22 mouse cellular contexts compared by ENCODE assay signal in the genomic region with DNA sequence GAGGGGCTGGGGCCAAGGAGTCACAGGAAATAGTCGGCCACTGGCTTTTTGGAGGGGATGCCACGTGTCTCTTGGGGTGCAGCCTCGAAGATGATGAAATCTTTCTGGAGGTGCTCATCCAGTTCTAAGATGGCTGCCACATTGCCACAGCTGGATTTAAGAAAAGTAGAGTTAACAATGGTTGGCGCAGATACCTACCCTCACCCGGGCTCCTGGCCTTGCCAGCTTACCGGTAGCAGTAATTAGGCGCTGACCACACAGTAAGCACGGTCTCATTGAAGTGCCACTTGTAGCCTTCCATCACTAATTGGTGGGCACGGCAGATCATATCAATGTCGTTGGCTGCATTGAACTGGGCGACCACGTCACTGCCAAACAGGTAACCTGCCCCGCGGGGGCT. TPM values are rescaled to one million over a fixed set of nuclear protein-coding genes. Genes with fewer than 3 reads are reported as not detected.
A peak's percentile ranks its signal among the peaks of the same experiment; 100 is the strongest.
DNase-seq lines count a peak whose midpoint lies in the region; ATAC-seq and TF ChIP-seq lines count a peak whose summit lies in the region.
"Had no signal": no experiment of that assay in that cellular context is flagged by ENCODE, and none has a peak within 500 bp of the region (broad histone marks: within the 10 kb centered on the region; RNA-seq: fewer than 3 reads in every experiment).

No protein-coding gene starts in this region.

- WGBS in midbrain, embryonic 11.5 days = 93% methylated on average over 14 of the region's 14 CpGs
- 93% methylated on average over 14 of the region's 14 CpGs for WGBS in midbrain, embryonic 14.5 days

- no peak overlapping the region for H3K27ac ChIP-seq in midbrain, embryonic 11.5 days (ENCODE audit: low read depth, low read length)
- H3K27ac ChIP-seq in midbrain, embryonic 14.5 days (replicated peaks; ENCODE audit: low read depth, low read length) = no peak overlapping the region
- H3K27ac ChIP-seq in CH12.LX (ENCODE audit: insufficient read depth, low read depth) = no peak overlapping the region

- TF ChIP-seq POLR2A in CH12.LX (IDR thresholded peaks at IDR 0.05; ENCODE audit: low read depth, low read length) = no peak; the same call in 1 of the 2 replicates

- no peak for TF ChIP-seq EP300 in CH12.LX (IDR thresholded peaks at IDR 0.05; ENCODE audit: low read length)

- intact Hi-C loops in heart, postnatal 25 days (cut with DNase I) = no loop called here
- intact Hi-C loops in heart, postnatal 10 days (cut with DNase I) = no loop called here

- dilution Hi-C loops in CH12.LX (cut with MboI; ENCODE audit: extremely low pct_ligation_motif_present, extremely low pct_unique_long_range_greater_than_20kb, low sequenced_read_pairs) = no loop called here

- H3K4me1 ChIP-seq in midbrain, embryonic 11.5 days (ENCODE audit: control insufficient read depth, insufficient read depth, low read length) = peaks cover 9% of the 10 kb centered on the region
- H3K4me1 ChIP-seq in midbrain, embryonic 14.5 days (ENCODE audit: control insufficient read depth, insufficient read depth, low read length) = peaks cover 7% of the 10 kb centered on the region
- peaks cover 3 to 51% of the 10 kb centered on the region in 2 experiments; a peak in 3 of 4 replicates for H3K4me1 ChIP-seq in CH12.LX (ENCODE audit: control insufficient read depth in 1 of 2, insufficient read depth in 2 of 2)

- H3K9ac ChIP-seq in midbrain, embryonic 11.5 days (ENCODE audit: low read length) = no peak overlapping the region
- no peak overlapping the region for H3K9ac ChIP-seq in midbrain, embryonic 14.5 days (replicated peaks; ENCODE audit: low read length)
- H3K9ac ChIP-seq in CH12.LX (ENCODE audit: insufficient read depth, low read depth) = no peak overlapping the region

- no peak overlapping the region for H3K4me3 ChIP-seq in midbrain, embryonic 11.5 days (ENCODE audit: low read depth, low read length)
- H3K4me3 ChIP-seq in midbrain, embryonic 14.5 days (replicated peaks; ENCODE audit: low read depth, low read length) = no peak overlapping the region
- H3K4me3 ChIP-seq in CH12.LX (replicated peaks in 1 of 3; ENCODE audit: low read depth in 2 of 3, low read length in 2 of 3, poor library complexity in 1 of 3) = no peak overlapping the region

- no peak for ATAC-seq in midbrain, embryonic 11.5 days (ENCODE audit: low FRiP score)
- ATAC-seq in midbrain, embryonic 14.5 days (ENCODE audit: low FRiP score, low TSS enrichment) = no peak
- ATAC-seq: activated CD4-positive, CD25-positive, alpha-beta regulatory T cell, adult 4 months; CD4-positive, CD25-positive, alpha-beta regulatory T cell, adult 4 months; Patski had no signal

- H3K79me2 ChIP-seq in CH12.LX (replicated peaks; ENCODE audit: control insufficient read depth, extremely low read depth, insufficient read depth, poor library complexity, severe bottlenecking) = peaks cover 23% of the 10 kb centered on the region

- no peak overlapping the region for H3K4me2 ChIP-seq in midbrain, embryonic 11.5 days
- H3K4me2 ChIP-seq in midbrain, embryonic 14.5 days (ENCODE audit: low read length) = no peak overlapping the region
- H3K4me2 ChIP-seq in CH12.LX (ENCODE audit: insufficient read depth, low read depth, poor library complexity, severe bottlenecking) = no peak overlapping the region

- TF ChIP-seq CTCF in CH12.LX (conservative IDR thresholded peaks at IDR 0.05 in 1 of 2, IDR thresholded peaks at IDR 0.05 in 1 of 2; ENCODE audit: low read depth in 2 of 2, low read length in 2 of 2) = no peak

- H3K9me3 ChIP-seq in midbrain, embryonic 11.5 days (ENCODE audit: control insufficient read depth, low read length) = no peaks in the 10 kb centered on the region
- no peaks in the 10 kb centered on the region for H3K9me3 ChIP-seq in midbrain, embryonic 14.5 days (ENCODE audit: control insufficient read depth, low read length)
- peaks cover 5% of the 10 kb centered on the region for H3K9me3 ChIP-seq in CH12.LX (replicated peaks; ENCODE audit: low read length)
- H3K9me3 ChIP-seq: G1E had no signal

- in situ Hi-C loops in CH12.LX (cut with MboI; ENCODE audit: low pct_ligation_motif_present, low pct_unique_long_range_greater_than_20kb, low sequenced_read_pairs) = no loop called here

- H3K36me3 ChIP-seq in midbrain, embryonic 11.5 days (ENCODE audit: control insufficient read depth, insufficient read depth, low read length) = peaks cover 34% of the 10 kb centered on the region
- peaks cover 65% of the 10 kb centered on the region for H3K36me3 ChIP-seq in midbrain, embryonic 14.5 days (ENCODE audit: control insufficient read depth, insufficient read depth, low read length)
- H3K36me3 ChIP-seq in CH12.LX (replicated peaks in 1 of 2; ENCODE audit: control insufficient read depth in 1 of 2, insufficient read depth in 1 of 2, low read length in 1 of 2) = peaks cover 89 to 95% of the 10 kb centered on the region in 2 experiments

- peak; percentile 92 for DNase-seq in heart, adult 11 months
- DNase-seq in heart, postnatal 25 days (ENCODE audit: low spot score) = no peak
- peak; percentile 3 for DNase-seq in heart, postnatal 4 days
- no peak for DNase-seq in heart, postnatal 10 days
- peak; percentile 54 for DNase-seq in midbrain, embryonic 11.5 days (ENCODE audit: low spot score, missing footprints)
- no peak for DNase-seq in midbrain, embryonic 14.5 days
- no peak for DNase-seq in CH12.LX (ENCODE audit: extremely low read depth)
- DNase-seq in left cerebral cortex, adult 8-10 months (ENCODE audit: low spot score in 2 of 2) = no peak
- DNase-seq: adrenal gland, adult 2 months; adrenal gland, adult 8-10 months; adrenal gland, postnatal 10 days; adrenal gland, postnatal 14 days; adrenal gland, postnatal 25 days; adrenal gland, postnatal 36 days; B cell, adult 2 months; cerebellum, adult 11 months; cerebellum, adult 11-12 months; cerebellum, adult 18-20 months had no signal

- no peaks in the 10 kb centered on the region for H3K27me3 ChIP-seq in midbrain, embryonic 11.5 days (ENCODE audit: control insufficient read depth, insufficient read depth, low read length)
- no peaks in the 10 kb centered on the region for H3K27me3 ChIP-seq in midbrain, embryonic 14.5 days (ENCODE audit: control insufficient read depth, insufficient read depth, low read length)
- no peaks in the 10 kb centered on the region for H3K27me3 ChIP-seq in CH12.LX (replicated peaks)
- H3K27me3 ChIP-seq: Patski had no signal

- TF ChIP-seq RAD21 in CH12.LX (IDR thresholded peaks at IDR 0.05; ENCODE audit: low read depth, low read length) = no peak

TF ChIP-seq in CH12.LX, 34 proteins besides CTCF, POLR2A, EP300 and RAD21 (continues in another document):
- peak; percentile 56; the same call in 1 of the 2 replicates for TF ChIP-seq POLR2AphosphoS2 (IDR thresholded peaks at IDR 0.05; ENCODE audit: low read depth, low read length)

RNA-seq across cellular contexts. Expression of gene Tbx6, which starts 4.9 kb away (rescaled TPM):
- under 1 TPM; 0.34 to 0.70 TPM for total RNA-seq in heart, postnatal 25 days (2021)
- under 1 TPM in 1 of 2 experiments, not detected in 1; 0.26 TPM for total RNA-seq in heart, postnatal 4 days (2021)
- under 1 TPM; 0.29 to 0.35 TPM for total RNA-seq in heart, postnatal 10 days (2021)
- 0.20 and 0.43 TPM in 2 replicates for polyA plus RNA-seq in midbrain, embryonic 11.5 days (2014; fragmentation: Nextera tagmentation; extraction: Ambion mirVana)
- 0.22 and 0.24 TPM in 2 replicates for polyA plus RNA-seq in midbrain, embryonic 14.5 days (2014; fragmentation: Nextera tagmentation; extraction: Ambion mirVana)
- total RNA-seq in CH12.LX (2012; rRNA removed) = 15.2 and 15.8 TPM in 2 replicates
- total RNA-seq in CH12.LX (2014; rRNA removed) = 12.3 and 12.8 TPM in 2 replicates
- 29.2 and 31.5 TPM in 2 replicates for polyA plus RNA-seq in CH12.LX (2012; ENCODE audit: insufficient read length, low read depth)
- under 1 TPM; 0.63 to 1.00 (median 0.84) TPM for total RNA-seq in left cerebral cortex, adult 8-10 months (2022)

RNA-seq across cellular contexts. Expression of gene Ppp4c, which starts 6.2 kb away (rescaled TPM):
- total RNA-seq in heart, postnatal 25 days (2021) = 10 to 100 TPM; 32.7 to 33.1 TPM
- 10 to 100 TPM; 67.6 to 76.6 TPM for total RNA-seq in heart, postnatal 4 days (2021)
- total RNA-seq in heart, postnatal 10 days (2021) = 10 to 100 TPM; 53.2 to 58.2 TPM
- polyA plus RNA-seq in midbrain, embryonic 11.5 days (2014; fragmentation: Nextera tagmentation; extraction: Ambion mirVana) = 335 and 336 TPM in 2 replicates
- polyA plus RNA-seq in midbrain, embryonic 14.5 days (2014; fragmentation: Nextera tagmentation; extraction: Ambion mirVana) = 210 and 212 TPM in 2 replicates
- total RNA-seq in CH12.LX (2012; rRNA removed) (201 and 213 TPM in 2 replicates), CH12.LX (2014; rRNA removed) (175 and 195 TPM in 2 replicates)
- 161 and 168 TPM in 2 replicates for polyA plus RNA-seq in CH12.LX (2012; ENCODE audit: insufficient read length, low read depth)
- total RNA-seq in left cerebral cortex, adult 8-10 months (2022) = 10 to 100 TPM; 48.2 to 56.0 (median 51.2) TPM

RNA-seq across cellular contexts. Expression of gene Ypel3, which starts 9.4 kb away (rescaled TPM):
- 10 to 100 TPM; 63.7 to 74.0 TPM for total RNA-seq in heart, postnatal 25 days (2021)
- total RNA-seq in heart, postnatal 4 days (2021) = 10 to 100 TPM; 31.8 to 34.0 TPM
- 10 to 100 TPM; 61.9 to 71.7 TPM for total RNA-seq in heart, postnatal 10 days (2021)
- polyA plus RNA-seq in midbrain, embryonic 11.5 days (2014; fragmentation: Nextera tagmentation; extraction: Ambion mirVana) = 87.8 and 91.5 TPM in 2 replicates
- 218 and 255 TPM in 2 replicates for polyA plus RNA-seq in midbrain, embryonic 14.5 days (2014; fragmentation: Nextera tagmentation; extraction: Ambion mirVana)
- total RNA-seq in CH12.LX (2012; rRNA removed) (13.9 and 38.9 TPM in 2 replicates), CH12.LX (2014; rRNA removed) (26.0 and 33.9 TPM in 2 replicates)
- 40.5 and 44.0 TPM in 2 replicates for polyA plus RNA-seq in CH12.LX (2012; ENCODE audit: insufficient read length, low read depth)
- 100 to 1,000 TPM; 256 to 289 (median 278) TPM for total RNA-seq in left cerebral cortex, adult 8-10 months (2022)

RNA-seq across cellular contexts. Expression of gene Fam57b, which starts 11.3 kb away (rescaled TPM):
- total RNA-seq in heart, postnatal 25 days (2021) = 10 to 100 TPM in 1 of 2 experiments, 1 to 10 TPM in 1; 8.9 to 10.4 TPM
- 1 to 10 TPM; 7.7 to 9.3 TPM for total RNA-seq in heart, postnatal 4 days (2021)
- 10 to 100 TPM; 10.1 to 11.0 TPM for total RNA-seq in heart, postnatal 10 days (2021)
- 10.5 and 11.1 TPM in 2 replicates for polyA plus RNA-seq in midbrain, embryonic 11.5 days (2014; fragmentation: Nextera tagmentation; extraction: Ambion mirVana)
- polyA plus RNA-seq in midbrain, embryonic 14.5 days (2014; fragmentation: Nextera tagmentation; extraction: Ambion mirVana) = 51.6 and 72.4 TPM in 2 replicates
- 0.30 TPM in 1 of 2 replicates, not detected in the other for total RNA-seq in CH12.LX (2012; rRNA removed)
- not detected in 2 replicates for total RNA-seq in CH12.LX (2014; rRNA removed)
- not detected in 2 replicates for polyA plus RNA-seq in CH12.LX (2012; ENCODE audit: insufficient read length, low read depth)
- total RNA-seq in left cerebral cortex, adult 8-10 months (2022) = 10 to 100 TPM; 58.1 to 63.4 (median 59.6) TPM
- polyA plus RNA-seq: activated CD4-positive, CD25-positive, alpha-beta regulatory T cell, adult 4 months; CD4-positive, CD25-positive, alpha-beta regulatory T cell, adult 4 months had no signal

RNA-seq across cellular contexts. Expression of gene Gdpd3, which starts 20.0 kb away (rescaled TPM):
- total RNA-seq in heart, postnatal 25 days (2021) = 1 to 10 TPM; 1.6 to 2.1 TPM
- total RNA-seq in heart, postnatal 4 days (2021) = 1 to 10 TPM; 3.7 to 4.2 TPM
- total RNA-seq in heart, postnatal 10 days (2021) = 1 to 10 TPM; 3.6 to 4.6 TPM
- polyA plus RNA-seq in midbrain, embryonic 11.5 days (2014; fragmentation: Nextera tagmentation; extraction: Ambion mirVana) = 0.57 and 0.86 TPM in 2 replicates
- polyA plus RNA-seq in midbrain, embryonic 14.5 days (2014; fragmentation: Nextera tagmentation; extraction: Ambion mirVana) = 2.0 and 3.4 TPM in 2 replicates
- 1.0 and 1.5 TPM in 2 replicates for total RNA-seq in CH12.LX (2012; rRNA removed)
- 0.63 and 1.3 TPM in 2 replicates for total RNA-seq in CH12.LX (2014; rRNA removed)
- 1.6 and 2.2 TPM in 2 replicates for polyA plus RNA-seq in CH12.LX (2012; ENCODE audit: insufficient read length, low read depth)
- 1 to 10 TPM; 1.4 to 3.3 (median 2.3) TPM for total RNA-seq in left cerebral cortex, adult 8-10 months (2022)

Comparison
In these comparisons a context has a peak if more than half of its experiments do, and no peak if none do; other contexts are left out.
1. DNase-seq: peak in heart, adult 11 months (single experiment), heart, postnatal 4 days (single experiment) and midbrain, embryonic 11.5 days (single experiment); none in heart, postnatal 25 days (single experiment), heart, postnatal 10 days (0 of 2), midbrain, embryonic 14.5 days (single experiment), CH12.LX (single experiment) and left cerebral cortex, adult 8-10 months (0 of 2).
2. RNA of gene Tbx6, which starts 4.9 kb away (total RNA-seq): 12.3 to 15.8 TPM in CH12.LX; 0.63 to 1.00 TPM in left cerebral cortex, adult 8-10 months, 0.34 to 0.70 TPM in heart, postnatal 25 days, 0.29 to 0.35 TPM in heart, postnatal 10 days and 0.26 TPM in heart, postnatal 4 days; every median in the first group is over 4 times any median in the second.